Mouse (Mus musculus) thymus, adult 2 months (tissue): ENCODE measurements around the gene Prdm16.

Experiments used
- CTCF ChIP-seq: fragments of 200-500 bp; IDR thresholded peaks from 2 replicates; pipeline ENCODE4 v1.5.1; 2012; ENCODE audit warnings: mild to moderate bottlenecking, control low read depth, low read length, moderate library complexity, borderline replicate concordance; ENCODE audit not compliant: control insufficient read depth, poor library complexity, insufficient read depth; ENCODE audit errors: extremely low read depth
- POLR2A ChIP-seq: fragments of 200-500 bp; IDR thresholded peaks from 2 replicates; pipeline ENCODE4 v1.6.1; 2012; ENCODE audit warnings: mild to moderate bottlenecking, low read length, control low read depth, moderate library complexity; ENCODE audit not compliant: control insufficient read depth, poor library complexity, insufficient read depth; ENCODE audit errors: extremely low read depth

DNA sequence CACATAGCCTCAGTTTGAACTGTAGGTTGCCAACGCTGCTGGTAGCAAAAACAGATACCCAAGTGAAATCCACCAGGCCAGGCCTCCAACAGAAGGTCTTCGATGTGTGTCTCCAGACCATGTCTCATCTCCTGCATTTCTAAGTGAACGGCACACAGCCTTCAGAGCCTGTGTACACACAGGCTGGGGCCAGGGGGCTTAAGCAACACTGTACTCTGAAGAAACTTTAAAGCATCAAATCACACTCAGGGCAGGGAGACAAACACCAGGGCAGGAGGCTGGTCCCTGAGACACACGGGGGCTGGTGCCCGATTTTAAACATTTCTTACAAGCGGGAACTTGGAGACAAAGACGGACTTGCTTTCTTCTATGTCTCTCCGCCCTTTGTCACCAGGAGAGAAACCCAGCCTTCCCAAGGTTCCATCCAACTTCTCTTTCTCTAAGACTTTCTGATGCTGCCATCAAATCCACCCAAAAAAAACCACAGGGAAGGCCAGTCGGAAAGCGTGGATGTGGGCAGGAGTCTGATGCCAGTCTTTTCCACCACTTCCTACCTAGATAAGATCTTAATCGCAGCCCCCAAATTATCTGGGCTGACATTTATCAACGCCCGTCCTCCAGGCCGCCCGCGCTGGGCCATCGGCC lies 42.4 kb downstream of the Prdm16 start:
- TF ChIP-seq CTCF (no peak), POLR2A (no peak)
